Mouse (Mus musculus) heart, embryonic 15.5 days (tissue): ENCODE data around the gene Tmpo. TPM values are rescaled to one million over a fixed set of nuclear protein-coding genes. Genes with fewer than 3 reads are reported as not detected.

Source experiments
- ATAC-seq: fragments of 200-750 bp; cut with Nextera tagmentation; replicated peaks from 2 replicates; pipeline ENCODE4 v1.8.0; 2017; ENCODE audit warnings: low read depth, moderate TSS enrichment; ENCODE audit not compliant: insufficient number of reproducible peaks, insufficient read depth, low FRiP score
- H3K27ac ChIP-seq: fragments of 300-500 bp; sonication (generic); 2 replicates; pipeline ENCODE4 v1.5.1; 2015; ENCODE audit warnings: mild to moderate bottlenecking, inconsistent platforms
- H3K27me3 ChIP-seq: fragments of 300-500 bp; sonication (generic); 2 replicates; pipeline ENCODE4 v1.6.1; 2015; ENCODE audit warnings: inconsistent platforms
- H3K36me3 ChIP-seq: fragments of 300-500 bp; sonication (generic); 2 replicates; pipeline ENCODE4 v1.6.1; 2015; ENCODE audit warnings: mild to moderate bottlenecking, inconsistent platforms
- H3K4me1 ChIP-seq: fragments of 300-500 bp; sonication (generic); replicated peaks from 2 replicates; pipeline ENCODE4 v1.6.1; 2015; ENCODE audit warnings: inconsistent platforms
- H3K4me2 ChIP-seq: fragments of 300-500 bp; sonication (generic); 2 replicates; pipeline ENCODE4 v1.6.1; 2015; ENCODE audit warnings: inconsistent platforms, mild to moderate bottlenecking, moderate library complexity
- H3K4me3 ChIP-seq: fragments of 300-500 bp; sonication (generic); 2 replicates; pipeline ENCODE4 v1.5.1; 2015; ENCODE audit warnings: mild to moderate bottlenecking, inconsistent platforms
- H3K9ac ChIP-seq: fragments of 300-500 bp; sonication (generic); 2 replicates; pipeline ENCODE4 v1.6.1; 2015; ENCODE audit warnings: mild to moderate bottlenecking, inconsistent platforms
- H3K9me3 ChIP-seq: fragments of 300-500 bp; sonication (generic); replicated peaks from 2 replicates; pipeline ENCODE4 v1.6.1; 2016; ENCODE audit warnings: inconsistent platforms
- WGBS: fragments of 180-500 bp; shearing (Covaris S2); methylation state at CpG from one replicate; pipeline ENCODE4 v1.1.7; 2015; ENCODE audit warnings: mixed read lengths; 5-methylcytosine and 5-hydroxymethylcytosine counted together
- polyA plus RNA-seq: library from polyadenylated mRNA; unstranded; fragments of >200 nt; fragmentation: Nextera tagmentation; extraction: Ambion mirVana; gene quantifications from 2 replicates; pipeline ENCODE4 v1.2.1, GENCODE M21; 2015

Tmpo gene
- polyA plus RNA-seq, 1 experiment from 2014 or later, result 154 TPM

GRCm38 (mm10) chr10:91101936-91102335, 79.2 kb downstream of the Tmpo start:
- no peak for ATAC-seq
- H3K4me1 ChIP-seq, result no peaks in the 10 kb centered on the region
- peaks cover 20% of the 10 kb centered on the region for H3K36me3 ChIP-seq
- no peak overlapping the region for H3K4me3 ChIP-seq
- H3K27ac ChIP-seq, result no peak overlapping the region
- 93% methylated on average over 25 of the region's 25 CpGs for WGBS
- no peak overlapping the region for H3K4me2 ChIP-seq
- no peak overlapping the region for H3K9ac ChIP-seq
- no peaks in the 10 kb centered on the region for H3K9me3 ChIP-seq
- H3K27me3 ChIP-seq, result no peaks in the 10 kb centered on the region

- 91% methylated on average over 1 of the region's 1 CpGs for WGBS
- Histone ChIP-seq H3K4me1 (no peaks in the 10 kb centered on the region), H3K27me3 (no peaks in the 10 kb centered on the region), H3K36me3 (peaks cover 26% of the 10 kb centered on the region), H3K27ac (no peak overlapping the region), H3K9ac (no peak overlapping the region), H3K4me3 (no peak overlapping the region), H3K4me2 (no peak overlapping the region), H3K9me3 (no peaks in the 10 kb centered on the region)
- no peak for ATAC-seq
Measured at GRCm38 (mm10) chr10:91100101-91100500, 81.0 kb downstream of the Tmpo start.

GRCm38 (mm10) chr10:91098056-91098455, 83.1 kb downstream of the Tmpo start:
- Histone ChIP-seq H3K27ac (no peak overlapping the region), H3K4me1 (no peaks in the 10 kb centered on the region), H3K4me2 (no peak overlapping the region), H3K27me3 (no peaks in the 10 kb centered on the region), H3K36me3 (peaks cover 36% of the 10 kb centered on the region), H3K9ac (no peak overlapping the region), H3K4me3 (no peak overlapping the region), H3K9me3 (no peaks in the 10 kb centered on the region)
- ATAC-seq, result no peak
- 89% methylated on average over 8 of the region's 8 CpGs for WGBS

Other genes with a start within 250 kb of the Tmpo start
- gene Apaf1, start 98.5 kb downstream of the Tmpo start, polyA plus RNA-seq, result 12.8 TPM in 2 replicates
- 38.4 and 38.7 TPM in 2 replicates for gene Ikbip, start 98.4 kb downstream of the Tmpo start, polyA plus RNA-seq
- 912 and 1,036 TPM in 2 replicates for gene Slc25a3, start 57.3 kb downstream of the Tmpo start, polyA plus RNA-seq